Mouse (Mus musculus) frontal cortex, postnatal 25 days (tissue): Measurements from ENCODE around the gene Pfkfb4.
A peak's percentile ranks its signal among the peaks of the same experiment; 100 is the strongest.

Source experiments
- DNase-seq, 2 experiments: peaks; one replicate each; pipeline ENCODE4 v3.0.0; 2022; ENCODE audit warnings: low spot score in 2 of 2

Gene Pfkfb4

GRCm38 (mm10) chr9:109056916-109057315, 65.3 kb downstream of the Pfkfb4 start:
- no peak for DNase-seq

GRCm38 (mm10) chr9:109057543-109057942, 66.0 kb downstream of the Pfkfb4 start:
- no peak for DNase-seq

GRCm38 (mm10) chr9:109058006-109058765, 66.6 kb downstream of the Pfkfb4 start:
- DNase-seq = no peak

GRCm38 (mm10) chr9:109059136-109059903, 67.7 kb downstream of the Pfkfb4 start, which contains the start of gene Trex1:
Trex1 (minus strand) TSS chr9:109059734.
- peak; percentile 85 to 93 for DNase-seq

GRCm38 (mm10) chr9:109060184-109060897, 68.8 kb downstream of the Pfkfb4 start:
- DNase-seq = no peak

GRCm38 (mm10) chr9:109060898-109061295, 69.3 kb downstream of the Pfkfb4 start:
- DNase-seq = no peak

GRCm38 (mm10) chr9:109068095-109068735, 76.6 kb downstream of the Pfkfb4 start:
- no peak for DNase-seq

GRCm38 (mm10) chr9:109073661-109074573, 82.3 kb downstream of the Pfkfb4 start, which contains the start of gene Atrip:
Atrip (minus strand) TSS chr9:109074124.
- peak; percentile 85 to 89 for DNase-seq

GRCm38 (mm10) chr9:109080516-109080915, 88.9 kb downstream of the Pfkfb4 start:
- no peak for DNase-seq

GRCm38 (mm10) chr9:109081749-109082123, 90.2 kb downstream of the Pfkfb4 start:
- no peak for DNase-seq
